Comparison of ENCODE assay signal across 8 mouse cellular contexts in genomic region chr19:7204898-7205297, GRCm38 (mm10). TPM values are rescaled to one million over a fixed set of nuclear protein-coding genes. Genes with fewer than 3 reads are reported as not detected.
DNase-seq lines count a peak whose midpoint lies in the region; ATAC-seq and TF ChIP-seq lines count a peak whose summit lies in the region.

No protein-coding gene starts in this region.

- ATAC-seq in erythroblast, adult 5-6 weeks (replicated peaks; ENCODE audit: low FRiP score, poor library complexity, severe bottlenecking) = no peak
- no peak for ATAC-seq in liver, embryonic 13.5 days (ENCODE audit: low read depth)
- no peak for ATAC-seq in megakaryocyte progenitor cell, adult 5-6 weeks (replicated peaks; ENCODE audit: poor library complexity)

- H3K4me2 ChIP-seq in liver, embryonic 13.5 days = peak overlapping the region; percentile 85

- peak overlapping the region; percentile 95 for H3K4me3 ChIP-seq in erythroblast, embryonic 14.5 days (replicated peaks)
- peak overlapping the region; percentile 93 for H3K4me3 ChIP-seq in testis, adult 2 months (ENCODE audit: control insufficient read depth, low read depth, low read length)
- peak overlapping the region; percentile 94 for H3K4me3 ChIP-seq in liver, embryonic 13.5 days (replicated peaks)

- WGBS in liver, embryonic 13.5 days (ENCODE audit: insufficient replicate concordance) = 60% methylated on average over 2 of the region's 2 CpGs

- TF ChIP-seq POLR2A in testis, adult 2 months (IDR thresholded peaks at IDR 0.05; ENCODE audit: control insufficient read depth, low read depth, low read length) = no peak

- H3K4me1 ChIP-seq in erythroblast, embryonic 14.5 days (ENCODE audit: control insufficient read depth) = peaks cover 48% of the 10 kb centered on the region
- H3K4me1 ChIP-seq in testis, adult 2 months (ENCODE audit: control insufficient read depth, insufficient read depth, low read length) = peaks cover 7% of the 10 kb centered on the region
- peaks cover 49% of the 10 kb centered on the region for H3K4me1 ChIP-seq in liver, embryonic 13.5 days (replicated peaks)

- H3K27ac ChIP-seq in testis, adult 2 months (ENCODE audit: control insufficient read depth, insufficient read depth, low read depth, low read length) = peak overlapping the region; percentile 92; the same call in 1 of the 2 replicates
- H3K27ac ChIP-seq in liver, embryonic 13.5 days = peak overlapping the region; percentile 98

- no peak for DNase-seq in testis, postnatal 14 days (ENCODE audit: low spot score)
- DNase-seq in liver, embryonic 13.5 days = no peak
- DNase-seq in adrenal gland, adult 18-20 months (ENCODE audit: low spot score in 2 of 2) = no peak
- DNase-seq in spleen, postnatal 10 days (ENCODE audit: low spot score in 2 of 2) = no peak

- TF ChIP-seq CTCF in testis, adult 2 months (IDR thresholded peaks at IDR 0.05; ENCODE audit: control insufficient read depth, insufficient read depth, insufficient replicate concordance, low read depth, low read length) = no peak

- no peaks in the 10 kb centered on the region for H3K27me3 ChIP-seq in erythroblast, embryonic 14.5 days (ENCODE audit: control insufficient read depth)
- no peaks in the 10 kb centered on the region for H3K27me3 ChIP-seq in testis, adult 2 months (ENCODE audit: control insufficient read depth, insufficient read depth, low read length)
- no peaks in the 10 kb centered on the region for H3K27me3 ChIP-seq in liver, embryonic 13.5 days

- H3K9me3 ChIP-seq in erythroblast, embryonic 14.5 days (ENCODE audit: control insufficient read depth, low read length) = no peaks in the 10 kb centered on the region
- H3K9me3 ChIP-seq in liver, embryonic 13.5 days (replicated peaks) = no peaks in the 10 kb centered on the region

- peaks cover 48% of the 10 kb centered on the region for H3K36me3 ChIP-seq in erythroblast, embryonic 14.5 days (ENCODE audit: control insufficient read depth)
- peaks cover 6% of the 10 kb centered on the region for H3K36me3 ChIP-seq in testis, adult 2 months (ENCODE audit: control insufficient read depth, insufficient read depth, low read length)
- H3K36me3 ChIP-seq in liver, embryonic 13.5 days = peaks cover 43% of the 10 kb centered on the region

- H3K9ac ChIP-seq in liver, embryonic 13.5 days = peak overlapping the region; percentile 86

RNA-seq across cellular contexts. Expression of gene Otub1, which starts 1.2 kb away (rescaled TPM):
- polyA plus RNA-seq in erythroblast, embryonic 14.5 days (2012) = 9.4 and 10.1 TPM in 2 replicates
- total RNA-seq in erythroblast, adult 5-6 weeks (2015; ENCODE audit: low replicate concordance) = 17.3 TPM in 2 replicates
- 15.5 and 23.1 TPM in 2 replicates for total RNA-seq in erythroblast, adult 5-6 weeks (2017; ENCODE audit: low replicate concordance)
- 49.4 and 49.9 TPM in 2 replicates for polyA plus RNA-seq in testis, adult 2 months (2012; rRNA removed)
- polyA plus RNA-seq in liver, embryonic 13.5 days (2015; fragmentation: Nextera tagmentation; extraction: Ambion mirVana) = 68.9 and 69.3 TPM in 2 replicates
- 33.1 and 34.0 TPM in 2 replicates for total RNA-seq in megakaryocyte progenitor cell, adult 5-6 weeks (2015)
- total RNA-seq in megakaryocyte progenitor cell, adult 5-6 weeks (2017) = 60.8 and 69.5 TPM in 2 replicates
- total RNA-seq in adrenal gland, adult 18-20 months (2021) = 100 to 1,000 TPM in 1 of 2 experiments, 10 to 100 TPM in 1; 96.7 to 125 TPM

RNA-seq across cellular contexts. Expression of gene Cox8a, which starts 12.5 kb away (rescaled TPM):
- polyA plus RNA-seq in erythroblast, embryonic 14.5 days (2012) = 63.8 and 69.1 TPM in 2 replicates
- total RNA-seq in erythroblast, adult 5-6 weeks (2015; ENCODE audit: low replicate concordance) = 177 and 188 TPM in 2 replicates
- 51.3 and 166 TPM in 2 replicates for total RNA-seq in erythroblast, adult 5-6 weeks (2017; ENCODE audit: low replicate concordance)
- polyA plus RNA-seq in testis, adult 2 months (2012; rRNA removed) = 117 and 148 TPM in 2 replicates
- polyA plus RNA-seq in liver, embryonic 13.5 days (2015; fragmentation: Nextera tagmentation; extraction: Ambion mirVana) = 734 and 757 TPM in 2 replicates
- total RNA-seq in megakaryocyte progenitor cell, adult 5-6 weeks (2015) = 599 and 622 TPM in 2 replicates
- total RNA-seq in megakaryocyte progenitor cell, adult 5-6 weeks (2017) = 549 and 714 TPM in 2 replicates
- 1,000 to 10,000 TPM; 1,005 to 1,597 TPM for total RNA-seq in adrenal gland, adult 18-20 months (2021)

RNA-seq across cellular contexts. Expression of gene Naa40, which starts 36.1 kb away (rescaled TPM):
- 1.7 and 1.8 TPM in 2 replicates for polyA plus RNA-seq in erythroblast, embryonic 14.5 days (2012)
- 12.5 and 20.1 TPM in 2 replicates for total RNA-seq in erythroblast, adult 5-6 weeks (2015; ENCODE audit: low replicate concordance)
- total RNA-seq in erythroblast, adult 5-6 weeks (2017; ENCODE audit: low replicate concordance) = 14.5 and 15.1 TPM in 2 replicates
- 61.5 and 69.3 TPM in 2 replicates for polyA plus RNA-seq in testis, adult 2 months (2012; rRNA removed)
- polyA plus RNA-seq in liver, embryonic 13.5 days (2015; fragmentation: Nextera tagmentation; extraction: Ambion mirVana) = 28.8 and 36.9 TPM in 2 replicates
- total RNA-seq in megakaryocyte progenitor cell, adult 5-6 weeks (2015) = 49.8 and 57.5 TPM in 2 replicates
- total RNA-seq in megakaryocyte progenitor cell, adult 5-6 weeks (2017) = 47.1 and 51.8 TPM in 2 replicates
- 10 to 100 TPM; 18.6 to 20.7 TPM for total RNA-seq in adrenal gland, adult 18-20 months (2021)
